Mouse (Mus musculus) ES-Bruce4 (cell line): ENCODE measurements at regions not wholly inside any gene's neighbourhood (a gene's known extent, or its start where the extent isn't known, plus 50 kb on each side); places are given as distances from the start of the nearest gene placed in this dataset.

Experiments used
- H3K27ac ChIP-seq: 2 replicates; pipeline ENCODE4 v1.5.1; 2012; ENCODE audit warnings: low read length, inconsistent platforms; ENCODE audit not compliant: insufficient read depth
- H3K27me3 ChIP-seq: 2 replicates; pipeline ENCODE4 v1.6.1; 2012; ENCODE audit warnings: mild to moderate bottlenecking, low read length, inconsistent platforms; ENCODE audit not compliant: control insufficient read depth, poor library complexity, insufficient read depth, severe bottlenecking
- H3K36me3 ChIP-seq: 2 replicates; pipeline ENCODE4 v1.6.1; 2012; ENCODE audit warnings: inconsistent platforms, mild to moderate bottlenecking, low read length, moderate library complexity; ENCODE audit not compliant: control insufficient read depth, poor library complexity, insufficient read depth, severe bottlenecking
- H3K4me1 ChIP-seq: one replicate; pipeline ENCODE4 v1.8.1; 2011; ENCODE audit warnings: low read length; ENCODE audit not compliant: control insufficient read depth, insufficient read depth
- H3K4me3 ChIP-seq: 2 replicates; pipeline ENCODE4 v1.5.1; 2011; ENCODE audit warnings: low read depth, mild to moderate bottlenecking, low read length
- H3K9ac ChIP-seq: 2 replicates; pipeline ENCODE4 v1.6.1; 2012; ENCODE audit warnings: low read depth, mild to moderate bottlenecking, inconsistent platforms; ENCODE audit not compliant: poor library complexity, severe bottlenecking
- H3K9me3 ChIP-seq: replicated peaks from 2 replicates; pipeline ENCODE4 v1.6.1; 2012; ENCODE audit warnings: mild to moderate bottlenecking, low read length, inconsistent platforms; ENCODE audit not compliant: control insufficient read depth, poor library complexity, insufficient read depth, severe bottlenecking
- CTCF ChIP-seq: IDR thresholded peaks from one replicate; pipeline ENCODE4 v1.8.1; 2011; ENCODE audit warnings: low read depth, low read length
- EP300 ChIP-seq: IDR thresholded peaks from 2 replicates; pipeline ENCODE4 v1.6.1; 2011; ENCODE audit warnings: low read depth, low read length; ENCODE audit not compliant: insufficient read depth
- POLR2A ChIP-seq: IDR thresholded peaks from one replicate; pipeline ENCODE4 v1.8.1; 2011; ENCODE audit warnings: low read length; ENCODE audit not compliant: insufficient read depth

GRCm38 (mm10) chr1:73728377-73728776 is 395.9 kb downstream of the Tns1 start:
- no peaks in the 10 kb centered on the region for H3K36me3 ChIP-seq
- H3K27ac ChIP-seq: no peak overlapping the region
- no peaks in the 10 kb centered on the region for H3K27me3 ChIP-seq
- TF ChIP-seq CTCF: no peak
- TF ChIP-seq POLR2A: no peak
- TF ChIP-seq EP300: no peak
- H3K4me1 ChIP-seq: no peaks in the 10 kb centered on the region
- no peaks in the 10 kb centered on the region for H3K9me3 ChIP-seq
- H3K4me3 ChIP-seq: no peak overlapping the region
- H3K9ac ChIP-seq: no peak overlapping the region

- no peak for TF ChIP-seq POLR2A
- TF ChIP-seq CTCF: no peak
- TF ChIP-seq EP300: no peak
- no peaks in the 10 kb centered on the region for H3K27me3 ChIP-seq
- no peak overlapping the region for H3K9ac ChIP-seq
- H3K4me1 ChIP-seq: no peaks in the 10 kb centered on the region
- H3K9me3 ChIP-seq: no peaks in the 10 kb centered on the region
- no peak overlapping the region for H3K4me3 ChIP-seq
- no peaks in the 10 kb centered on the region for H3K36me3 ChIP-seq
- H3K27ac ChIP-seq: no peak overlapping the region
These were observed 396.5 kb downstream of the Tns1 start for GRCm38 (mm10) chr1:73727781-73728180.

DNA sequence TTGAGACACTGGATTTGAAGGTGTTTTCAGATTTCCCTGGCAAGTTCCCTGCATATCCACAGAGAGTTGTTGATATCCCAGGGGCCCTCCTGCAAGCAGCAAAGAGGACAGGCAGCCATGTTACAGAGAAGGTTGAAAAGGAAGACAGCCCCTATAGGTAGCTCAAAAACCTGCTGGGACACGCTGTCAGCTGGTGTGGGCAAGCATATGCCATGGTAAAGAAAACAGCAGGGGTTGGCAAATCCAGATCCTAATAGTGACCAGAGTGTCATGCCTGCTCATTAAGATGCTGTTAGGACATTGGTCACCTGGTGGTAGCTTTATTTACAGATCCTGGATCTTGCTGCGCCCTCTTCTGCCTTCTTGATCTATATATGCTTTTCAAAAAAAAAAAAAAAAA is 397.6 kb downstream of the Tns1 start:
- H3K4me1 ChIP-seq: no peaks in the 10 kb centered on the region
- H3K9ac ChIP-seq: no peak overlapping the region
- H3K9me3 ChIP-seq: no peaks in the 10 kb centered on the region
- H3K4me3 ChIP-seq: no peak overlapping the region
- H3K27me3 ChIP-seq: no peaks in the 10 kb centered on the region
- H3K27ac ChIP-seq: no peak overlapping the region
- TF ChIP-seq CTCF (no peak), POLR2A (no peak), EP300 (no peak)
- no peaks in the 10 kb centered on the region for H3K36me3 ChIP-seq

DNA sequence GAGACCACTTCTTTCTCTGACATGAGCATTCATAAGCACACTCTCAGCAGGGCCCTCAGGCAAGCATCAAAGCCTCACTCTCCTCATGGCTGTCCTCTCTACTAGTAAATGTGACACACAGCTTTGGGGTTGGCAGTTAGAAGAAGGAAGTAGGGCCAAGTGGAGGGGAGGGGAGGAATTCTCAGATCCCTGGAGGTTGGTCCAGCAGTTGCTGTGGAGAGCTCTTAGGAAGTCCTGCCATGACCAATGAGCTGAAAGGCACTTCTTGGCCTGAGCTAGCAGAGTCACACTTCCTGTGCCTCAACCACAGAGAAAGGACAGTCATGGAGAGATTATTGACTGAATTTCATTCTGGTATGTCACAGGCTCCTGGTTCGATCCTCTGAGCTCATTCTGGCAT is 398.8 kb downstream of the Tns1 start:
- H3K9me3 ChIP-seq: no peaks in the 10 kb centered on the region
- TF ChIP-seq EP300: no peak
- H3K36me3 ChIP-seq: no peaks in the 10 kb centered on the region
- H3K27me3 ChIP-seq: no peaks in the 10 kb centered on the region
- H3K9ac ChIP-seq: no peak overlapping the region
- no peak overlapping the region for H3K4me3 ChIP-seq
- no peaks in the 10 kb centered on the region for H3K4me1 ChIP-seq
- no peak overlapping the region for H3K27ac ChIP-seq

DNA sequence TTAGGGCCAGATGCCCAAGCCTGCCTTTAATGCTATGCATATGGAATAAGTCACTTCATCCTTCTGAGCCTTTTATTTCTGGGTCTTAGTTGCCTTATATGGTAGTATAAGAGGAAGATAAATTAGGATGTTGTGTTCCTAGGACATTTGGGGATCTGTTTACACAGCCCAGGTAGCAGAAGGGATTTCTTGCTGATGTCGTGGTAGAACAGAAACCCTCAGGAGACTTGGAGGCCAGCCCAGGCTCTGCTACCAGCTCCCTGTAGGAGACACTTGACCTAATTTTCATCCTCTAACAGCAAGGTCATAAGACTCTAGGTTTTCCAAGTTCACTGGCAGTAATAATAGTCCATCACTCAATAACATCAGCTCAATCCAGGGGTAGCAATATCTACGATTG is 399.7 kb downstream of the Tns1 start:
- no peak overlapping the region for H3K4me3 ChIP-seq
- H3K9me3 ChIP-seq: no peaks in the 10 kb centered on the region
- TF ChIP-seq POLR2A: no peak
- no peak for TF ChIP-seq CTCF
- TF ChIP-seq EP300: no peak
- no peaks in the 10 kb centered on the region for H3K4me1 ChIP-seq
- no peaks in the 10 kb centered on the region for H3K27me3 ChIP-seq
- no peaks in the 10 kb centered on the region for H3K36me3 ChIP-seq
- H3K9ac ChIP-seq: no peak overlapping the region
- H3K27ac ChIP-seq: no peak overlapping the region

- Histone ChIP-seq H3K27ac (no peak overlapping the region), H3K9me3 (no peaks in the 10 kb centered on the region)
- TF ChIP-seq CTCF (no peak), POLR2A (no peak), EP300 (no peak)
These were observed 402.6 kb downstream of the Tns1 start for GRCm38 (mm10) chr1:73721486-73722225.

More at GRCm38 (mm10) chr1:73721486-73722225, 402.6 kb downstream of the Tns1 start:
- H3K4me1 ChIP-seq: no peaks in the 10 kb centered on the region
- H3K27me3 ChIP-seq: no peaks in the 10 kb centered on the region
- H3K9ac ChIP-seq: no peak overlapping the region
- H3K36me3 ChIP-seq: no peaks in the 10 kb centered on the region
- H3K4me3 ChIP-seq: no peak overlapping the region
